Mouse (Mus musculus) intestine, embryonic 14.5 days (tissue): ENCODE measurements around the gene Il12a. TPM values are rescaled to one million over a fixed set of nuclear protein-coding genes. Genes with fewer than 3 reads are reported as not detected.

Experiments
- ATAC-seq: fragments of 200-750 bp; cut with Nextera tagmentation; replicated peaks from 2 replicates; pipeline ENCODE4 v1.8.0; 2017; ENCODE audit warnings: low read depth, moderate number of reproducible peaks, moderate TSS enrichment, moderate library complexity; ENCODE audit not compliant: low FRiP score, low TSS enrichment
- DNase-seq: peaks from one replicate; pipeline ENCODE4 v3.0.0-alpha.2; 2018; ENCODE audit warnings: low spot score
- H3K27ac ChIP-seq: fragments of 300-500 bp; sonication (generic); 2 replicates; pipeline ENCODE4 v1.5.1; 2014; ENCODE audit warnings: low read depth, mild to moderate bottlenecking, control low read depth
- H3K27me3 ChIP-seq: fragments of 300-500 bp; sonication (generic); replicated peaks from 2 replicates; pipeline ENCODE4 v1.6.1; 2014; ENCODE audit warnings: low read length, control low read depth; ENCODE audit not compliant: control insufficient read depth, insufficient read depth
- H3K36me3 ChIP-seq: fragments of 300-500 bp; sonication (generic); 2 replicates; pipeline ENCODE4 v1.6.1; 2014; ENCODE audit warnings: low read length, control low read depth; ENCODE audit not compliant: control insufficient read depth, insufficient read depth
- H3K4me1 ChIP-seq: fragments of 300-500 bp; sonication (generic); replicated peaks from 2 replicates; pipeline ENCODE4 v1.6.1; 2014; ENCODE audit warnings: low read length, control low read depth, mixed read lengths; ENCODE audit not compliant: control insufficient read depth, insufficient read depth
- H3K4me2 ChIP-seq: fragments of 300-500 bp; sonication (generic); 2 replicates; pipeline ENCODE4 v1.6.1; 2014; ENCODE audit warnings: low read length
- H3K4me3 ChIP-seq: fragments of 300-500 bp; sonication (generic); 2 replicates; pipeline ENCODE4 v1.5.1; 2014; ENCODE audit warnings: low read depth, low read length, control low read depth, mixed read lengths
- H3K9ac ChIP-seq: fragments of 300-500 bp; sonication (generic); 2 replicates; pipeline ENCODE4 v1.6.1; 2014; ENCODE audit warnings: mild to moderate bottlenecking, low read length
- H3K9me3 ChIP-seq: fragments of 300-500 bp; sonication (generic); 2 replicates; pipeline ENCODE4 v1.6.1; 2016; ENCODE audit warnings: low read length, control low read depth; ENCODE audit not compliant: control insufficient read depth
- WGBS: fragments of 180-500 bp; shearing (Covaris S2); extraction: QIAGEN DNeasy Blood & Tissue Kit; methylation state at CpG from one replicate; pipeline ENCODE4 v1.1.7; 2014; 5-methylcytosine and 5-hydroxymethylcytosine counted together
- polyA plus RNA-seq: library from polyadenylated mRNA; unstranded; fragments of >200 nt; fragmentation: Nextera tagmentation; extraction: Ambion mirVana; gene quantifications from 2 replicates; pipeline ENCODE4 v1.2.1, GENCODE M21; 2014

The Il12a gene
- not detected in 2 replicates for polyA plus RNA-seq

- no peak within 1 kb of the TSS for H3K27ac ChIP-seq
- no peaks in the 10 kb centered on the region for H3K9me3 ChIP-seq
- H3K4me3 ChIP-seq, result no peak within 1 kb of the TSS
- H3K4me1 ChIP-seq, result no peaks in the 10 kb centered on the region; the same call in 1 of the 2 replicates
- H3K9ac ChIP-seq, result no peak within 1 kb of the TSS
- 92% methylated on average over 4 of the region's 4 CpGs for WGBS
- H3K27me3 ChIP-seq, result no peaks in the 10 kb centered on the region
- ATAC-seq, result no peak
- no peak for DNase-seq
- H3K36me3 ChIP-seq, result no peaks in the 10 kb centered on the region
- H3K4me2 ChIP-seq, result no peak within 1 kb of the TSS
These were observed at the start of gene Il12a for GRCm38 (mm10) chr3:68690344-68690743. Il12a (plus strand) TSS chr3:68690644.

- H3K4me3 ChIP-seq, result no peak overlapping the region
- no peaks in the 10 kb centered on the region for H3K4me1 ChIP-seq
- 82% methylated on average over 7 of the region's 7 CpGs for WGBS
- no peaks in the 10 kb centered on the region for H3K27me3 ChIP-seq
- no peaks in the 10 kb centered on the region for H3K9me3 ChIP-seq
- H3K27ac ChIP-seq, result no peak overlapping the region
- DNase-seq (no peak), ATAC-seq (no peak)
- H3K36me3 ChIP-seq, result no peaks in the 10 kb centered on the region
- H3K4me2 ChIP-seq, result no peak overlapping the region
- no peak overlapping the region for H3K9ac ChIP-seq
These were observed 47.5 kb upstream of the Il12a start for GRCm38 (mm10) chr3:68642935-68643334.

GRCm38 (mm10) chr3:68646387-68647130 is 43.9 kb upstream of the Il12a start:
- no peak for DNase-seq
- no peak overlapping the region for H3K27ac ChIP-seq
- H3K36me3 ChIP-seq, result no peaks in the 10 kb centered on the region
- WGBS, result 89% methylated on average over 6 of the region's 6 CpGs
- H3K9me3 ChIP-seq, result no peaks in the 10 kb centered on the region
- no peak for ATAC-seq
- H3K9ac ChIP-seq, result no peak overlapping the region
- no peak overlapping the region for H3K4me2 ChIP-seq
- no peak overlapping the region for H3K4me3 ChIP-seq
- no peaks in the 10 kb centered on the region for H3K27me3 ChIP-seq
- H3K4me1 ChIP-seq, result no peaks in the 10 kb centered on the region

GRCm38 (mm10) chr3:68647282-68647681 is 43.2 kb upstream of the Il12a start:
- WGBS, result 69% methylated on average over 3 of the region's 3 CpGs
- no peak overlapping the region for H3K4me2 ChIP-seq
- no peaks in the 10 kb centered on the region for H3K4me1 ChIP-seq
- H3K36me3 ChIP-seq, result no peaks in the 10 kb centered on the region
- DNase-seq (no peak), ATAC-seq (no peak)
- H3K27me3 ChIP-seq, result no peaks in the 10 kb centered on the region
- H3K4me3 ChIP-seq, result no peak overlapping the region
- H3K9ac ChIP-seq, result no peak overlapping the region
- no peak overlapping the region for H3K27ac ChIP-seq
- no peaks in the 10 kb centered on the region for H3K9me3 ChIP-seq

- Histone ChIP-seq H3K27ac (no peak overlapping the region), H3K36me3 (no peaks in the 10 kb centered on the region), H3K4me2 (no peak overlapping the region), H3K9ac (no peak overlapping the region), H3K4me1 (no peaks in the 10 kb centered on the region), H3K9me3 (no peaks in the 10 kb centered on the region), H3K4me3 (no peak overlapping the region), H3K27me3 (no peaks in the 10 kb centered on the region)
- 88% methylated on average over 3 of the region's 3 CpGs for WGBS
- ATAC-seq, result no peak
- no peak for DNase-seq
These were observed 40.2 kb upstream of the Il12a start for GRCm38 (mm10) chr3:68650251-68650650.

- DNase-seq (no peak), ATAC-seq (no peak)
- no peak overlapping the region for H3K9ac ChIP-seq
- H3K4me3 ChIP-seq, result no peak overlapping the region
- H3K27me3 ChIP-seq, result no peaks in the 10 kb centered on the region
- H3K36me3 ChIP-seq, result no peaks in the 10 kb centered on the region
- 71% methylated on average over 4 of the region's 4 CpGs for WGBS
- no peaks in the 10 kb centered on the region for H3K9me3 ChIP-seq
- H3K4me1 ChIP-seq, result no peaks in the 10 kb centered on the region
- H3K27ac ChIP-seq, result no peak overlapping the region
- H3K4me2 ChIP-seq, result no peak overlapping the region
These were observed 33.7 kb upstream of the Il12a start for GRCm38 (mm10) chr3:68656607-68657352.

GRCm38 (mm10) chr3:68657589-68658245 is 32.7 kb upstream of the Il12a start:
- 40% methylated on average over 9 of the region's 9 CpGs for WGBS
- DNase-seq, result no peak
- H3K36me3 ChIP-seq, result no peaks in the 10 kb centered on the region

GRCm38 (mm10) chr3:68659996-68660395 is 30.4 kb upstream of the Il12a start:
- no peak for DNase-seq
- no peaks in the 10 kb centered on the region for H3K4me1 ChIP-seq
- no peaks in the 10 kb centered on the region for H3K9me3 ChIP-seq
- H3K4me2 ChIP-seq, result no peak overlapping the region
- H3K27me3 ChIP-seq, result no peaks in the 10 kb centered on the region
- no peak for ATAC-seq
- no peak overlapping the region for H3K9ac ChIP-seq
- no peak overlapping the region for H3K27ac ChIP-seq
- no peak overlapping the region for H3K4me3 ChIP-seq
- no peaks in the 10 kb centered on the region for H3K36me3 ChIP-seq
- WGBS, result 93% methylated on average over 6 of the region's 6 CpGs

More at GRCm38 (mm10) chr3:68657589-68658245, 32.7 kb upstream of the Il12a start:
- Histone ChIP-seq H3K4me1 (no peaks in the 10 kb centered on the region), H3K4me2 (no peak overlapping the region), H3K27ac (no peak overlapping the region), H3K27me3 (no peaks in the 10 kb centered on the region), H3K4me3 (no peak overlapping the region), H3K9me3 (no peaks in the 10 kb centered on the region), H3K9ac (no peak overlapping the region)
- ATAC-seq, result no peak
